Mouse (Mus musculus) heart, postnatal 0 days (tissue): Measurements from ENCODE around the gene Tnfrsf1a.

Experiments
- CTCF ChIP-seq: IDR thresholded peaks from 2 replicates; pipeline ENCODE4 v1.5.1; 2016; ENCODE audit warnings: antibody characterized with exemption, control low read depth, low read depth
- EP300 ChIP-seq: IDR thresholded peaks from 2 replicates; pipeline ENCODE4 v1.6.1; 2016; ENCODE audit warnings: antibody characterized with exemption, low read depth

DNA sequence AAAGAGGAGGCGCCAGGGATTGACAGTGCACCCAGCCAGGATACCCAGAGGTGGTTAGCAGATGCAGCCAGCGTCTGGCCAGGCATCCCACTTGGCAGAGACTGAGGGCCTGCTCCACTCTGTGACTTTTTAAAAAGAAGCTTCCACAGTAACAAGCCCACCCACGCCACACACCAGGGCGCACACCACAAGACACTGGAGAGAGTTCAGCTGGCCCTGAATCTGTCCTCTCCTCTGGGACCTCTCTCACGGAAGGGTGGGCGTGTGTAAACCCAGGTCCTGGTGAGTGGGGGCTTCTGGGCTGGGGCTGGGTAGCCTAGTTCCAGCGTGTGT, 35.0 kb upstream of the Tnfrsf1a start:
- TF ChIP-seq EP300 (no peak), CTCF (no peak)
